Mouse (Mus musculus): ENCODE measurements around the gene Tiparp.

- TF ChIP-seq POLR2A (IDR thresholded peaks at IDR 0.05; ENCODE audit: insufficient read depth, low read length): no peak
- TF ChIP-seq CTCF (IDR thresholded peaks at IDR 0.05; ENCODE audit: low read depth, low read length): no peak
- no peak for TF ChIP-seq EP300 (IDR thresholded peaks at IDR 0.05; ENCODE audit: insufficient read depth, low read depth, low read length)
Observed at GRCm38 (mm10) chr3:65540906-65541551, 12.8 kb downstream of the Tiparp start.
